Mouse (Mus musculus): ENCODE data around the gene C130032M10Rik.

DNA sequence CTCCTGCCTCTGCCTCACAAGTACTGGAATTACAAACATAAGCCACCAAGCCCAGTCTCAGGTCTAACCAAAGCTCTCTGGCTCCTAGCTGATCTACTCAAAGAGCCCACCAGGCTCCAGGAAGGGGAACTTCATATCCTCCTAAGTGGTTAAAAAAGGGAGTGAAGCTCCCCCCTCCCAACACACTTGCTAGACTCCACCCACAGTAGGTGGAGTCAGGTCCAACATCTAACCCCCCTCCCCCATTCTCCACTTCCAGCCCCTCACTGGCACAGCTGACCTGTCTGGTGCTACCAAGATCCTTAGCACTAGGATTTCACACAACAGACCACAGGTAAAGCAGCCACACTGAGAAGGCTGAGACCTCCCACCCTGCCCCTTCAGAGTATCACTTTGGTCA is 38.3 kb downstream of the C130032M10Rik start:
- TF ChIP-seq CTCF (IDR thresholded peaks at IDR 0.05; ENCODE audit: insufficient read depth, low read length) (no peak), POLR2A (IDR thresholded peaks at IDR 0.05; ENCODE audit: borderline replicate concordance, extremely low read depth, low read depth, low read length) (no peak)
